Mouse (Mus musculus): Measurements from ENCODE around the gene Thy1. TPM values are rescaled to one million over a fixed set of nuclear protein-coding genes. Genes with fewer than 3 reads are reported as not detected.

Gene Thy1
- polyA plus RNA-seq, 3 experiments from 2014 or later, result 179 to 228 (median 209) TPM

DNA sequence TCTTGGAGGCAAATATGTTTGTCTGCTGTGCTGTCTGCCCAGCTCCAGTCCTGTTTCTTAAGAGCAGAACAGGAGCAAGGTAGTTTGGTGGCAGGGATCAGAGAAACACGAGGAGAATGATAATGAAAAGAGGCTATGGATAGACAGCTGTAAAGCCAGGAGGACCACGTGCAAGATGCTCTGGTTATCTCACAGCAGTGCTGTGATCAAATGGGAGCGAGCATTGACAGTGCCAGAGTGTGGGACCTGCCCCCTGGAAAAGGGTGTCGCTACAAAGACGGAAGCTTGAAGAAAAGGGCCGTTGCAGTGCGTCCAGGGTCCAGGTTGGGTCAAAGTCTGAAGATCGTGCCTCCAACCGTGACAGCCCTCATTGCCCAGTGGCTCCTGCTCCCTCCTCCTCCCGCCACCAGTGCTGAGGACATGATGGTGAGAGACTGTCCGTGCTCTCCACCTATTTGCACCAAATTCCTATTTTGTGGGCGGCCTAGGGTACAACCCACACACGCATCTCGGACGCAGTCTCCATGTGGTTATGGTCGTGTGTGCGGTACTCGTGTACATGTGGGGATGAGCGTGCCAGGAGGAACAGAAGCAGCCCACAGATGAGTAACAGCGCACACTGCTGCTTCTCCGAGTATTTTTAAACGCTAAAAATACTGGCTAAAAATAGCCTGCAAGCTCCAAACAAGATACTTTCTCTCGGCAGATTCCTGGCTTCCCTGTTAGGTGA, 40.4 kb downstream of the Thy1 start:
- no peak for ATAC-seq

DNA sequence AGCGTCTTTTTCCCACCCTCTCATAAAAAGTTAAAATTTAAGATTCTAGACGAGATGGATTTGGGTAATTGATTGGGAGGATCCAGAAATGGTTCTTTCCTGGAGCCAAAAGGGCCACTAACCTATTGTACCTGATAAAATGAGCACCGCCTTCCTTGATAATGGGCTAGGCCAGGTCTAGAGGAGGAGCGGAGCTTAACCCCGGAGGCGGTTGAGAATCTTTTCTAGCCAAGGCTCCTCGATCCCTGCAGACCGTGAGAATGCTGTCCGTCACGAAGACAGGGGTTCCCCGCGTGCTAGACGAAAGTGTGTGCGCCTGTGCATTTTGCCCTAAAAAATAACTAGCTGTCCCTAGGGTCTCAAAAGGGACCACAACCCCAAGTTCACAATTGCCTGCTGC, 41.1 kb downstream of the Thy1 start:
- peak; percentile 17 for ATAC-seq

DNA sequence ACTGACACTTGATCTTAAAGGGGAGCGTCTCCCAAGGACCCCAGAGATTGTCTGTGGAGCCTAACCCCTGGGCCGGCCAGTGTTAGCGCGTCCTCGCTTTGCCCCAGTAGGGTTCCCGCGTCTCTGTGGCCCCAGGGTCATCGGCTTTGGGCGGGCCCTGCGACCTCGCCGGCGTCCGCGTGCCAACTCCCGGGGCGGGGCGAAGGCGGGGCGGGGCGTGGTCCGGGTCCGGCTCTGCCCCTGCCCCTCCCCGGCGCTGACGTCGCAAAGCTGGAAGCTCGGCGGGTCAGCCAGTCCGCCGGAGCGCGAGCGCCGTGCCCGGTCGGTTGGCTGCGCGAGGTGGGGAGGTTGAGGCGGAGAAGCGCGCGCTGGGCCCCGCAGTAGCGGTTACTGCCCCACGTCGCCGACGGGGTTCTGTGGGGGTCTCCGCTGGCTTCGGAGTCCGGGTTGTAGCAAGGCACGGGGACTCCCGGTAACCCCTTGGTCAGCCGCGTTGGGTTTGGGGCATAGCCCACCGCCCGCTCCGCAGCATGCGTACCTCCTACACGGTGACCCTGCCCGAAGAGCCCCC, 41.6 kb downstream of the Thy1 start:
- peak; percentile 14 for ATAC-seq

DNA sequence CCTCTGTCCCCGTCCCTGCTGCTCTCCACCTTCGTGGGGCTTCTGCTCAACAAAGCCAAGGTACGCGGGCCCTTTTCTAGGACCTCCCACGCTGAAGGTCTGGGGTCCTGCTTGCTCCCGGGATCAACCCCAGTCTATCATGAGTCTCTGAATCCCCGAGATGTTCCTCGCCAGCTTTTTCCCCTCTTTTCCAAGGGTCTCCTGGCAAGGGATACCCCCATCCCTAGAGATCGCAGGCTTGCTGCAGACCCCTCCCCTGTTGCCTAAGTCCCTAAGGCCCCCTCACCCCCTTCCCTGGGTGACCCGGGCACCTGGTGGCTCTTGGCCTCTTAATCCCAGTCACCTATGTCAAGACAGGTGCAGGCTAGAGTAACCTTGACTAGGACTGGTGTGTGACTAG, 42.1 kb downstream of the Thy1 start:
- ATAC-seq, result no peak

DNA sequence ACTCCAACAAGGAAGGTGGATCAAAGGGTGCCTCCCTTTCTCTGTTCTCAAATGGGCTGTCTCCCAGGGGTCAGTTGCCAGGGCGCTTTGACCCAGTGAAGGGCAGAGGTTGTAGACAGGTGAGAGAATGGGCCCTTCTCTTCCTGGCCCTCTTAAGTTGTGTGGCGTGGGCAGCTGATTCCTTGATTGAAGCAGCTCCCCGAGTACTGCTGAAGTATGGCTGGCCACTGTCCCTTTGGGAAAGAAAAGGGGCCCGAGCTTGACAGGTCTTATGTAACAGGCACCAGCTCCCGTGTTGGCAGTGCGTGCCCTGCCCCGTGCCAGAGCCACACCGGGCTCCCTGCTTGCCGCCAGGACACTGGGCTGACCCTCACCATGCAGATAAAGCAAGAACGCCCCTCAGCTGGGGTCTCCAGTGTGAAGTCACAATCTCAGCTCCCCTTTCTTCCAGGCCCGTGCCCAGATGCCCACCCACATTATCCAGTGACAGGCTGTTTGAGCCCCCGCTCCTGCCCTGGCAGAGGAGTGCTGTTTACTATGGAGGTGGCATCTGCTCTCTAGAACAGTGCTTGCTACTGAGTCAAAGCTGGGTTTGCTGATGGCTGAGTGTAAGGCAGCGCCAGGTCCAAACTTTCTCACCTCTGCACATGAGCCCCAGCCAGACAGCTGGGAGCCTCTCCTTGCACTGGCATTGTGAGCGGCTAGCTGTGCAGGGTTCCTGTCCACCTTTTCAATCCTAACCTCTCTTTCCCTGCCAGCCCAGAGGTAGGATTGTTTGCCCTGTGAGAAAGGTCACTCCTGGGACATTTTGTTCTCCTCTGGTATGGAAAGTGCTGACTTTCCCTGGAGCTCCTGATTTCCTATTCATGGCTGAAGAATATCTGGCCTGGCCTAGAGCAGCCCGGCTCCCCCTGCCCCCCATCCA, 42.8 kb downstream of the Thy1 start:
- ATAC-seq, result no peak

DNA sequence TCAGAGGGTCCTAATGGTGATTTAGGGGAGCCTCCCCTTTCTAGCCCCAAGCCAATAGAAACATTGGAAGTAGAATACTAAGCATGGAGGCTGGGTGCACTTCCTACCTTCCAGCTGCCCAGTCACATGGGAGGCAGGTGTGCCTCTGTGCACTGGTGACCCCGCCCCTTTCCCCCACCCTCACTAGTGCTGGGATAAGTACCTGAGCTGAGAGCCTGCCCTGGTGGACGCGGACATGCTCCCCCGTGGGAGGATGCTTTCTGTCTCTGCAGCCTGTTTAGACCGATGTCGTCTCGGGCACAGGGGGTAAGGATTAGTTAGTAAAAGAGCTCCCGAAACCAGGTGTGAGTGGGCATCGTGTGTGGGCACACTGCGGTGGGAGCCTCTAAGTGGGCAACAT, 43.8 kb downstream of the Thy1 start:
- no peak for ATAC-seq

DNA sequence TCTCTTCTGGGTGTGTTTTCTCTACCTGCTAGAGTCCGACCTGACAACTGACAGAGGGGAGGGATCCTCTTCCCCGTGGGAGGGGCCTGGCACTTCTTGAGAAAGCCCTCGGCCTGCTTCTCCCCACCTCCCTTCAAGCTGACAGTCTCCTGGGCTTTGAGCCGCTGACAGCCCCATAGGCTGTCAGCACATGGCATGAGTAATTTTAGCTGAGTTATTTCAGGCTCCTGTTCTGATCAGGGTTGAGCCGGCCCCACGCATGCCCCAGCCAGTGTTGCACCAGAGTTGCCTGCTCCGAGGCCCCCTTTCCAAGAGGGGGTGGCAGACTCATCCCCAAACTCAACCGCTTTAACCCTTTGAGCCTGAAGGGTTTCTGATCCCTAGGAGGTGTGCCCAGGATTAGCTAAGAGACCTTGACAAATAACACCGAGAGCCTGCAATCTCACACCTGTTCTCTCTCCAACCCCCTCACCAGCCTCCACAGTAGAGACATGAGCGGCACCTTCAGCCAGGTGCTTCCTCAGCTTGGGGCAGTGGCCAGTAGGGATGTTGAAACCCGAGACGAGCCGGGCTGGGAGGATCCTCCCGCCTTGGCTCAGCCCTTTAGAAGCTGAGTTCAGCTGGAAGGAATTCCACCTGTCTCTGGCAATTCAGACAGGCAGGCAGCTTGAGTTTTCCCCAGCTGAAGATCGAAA, 44.7 kb downstream of the Thy1 start:
- no peak for ATAC-seq

DNA sequence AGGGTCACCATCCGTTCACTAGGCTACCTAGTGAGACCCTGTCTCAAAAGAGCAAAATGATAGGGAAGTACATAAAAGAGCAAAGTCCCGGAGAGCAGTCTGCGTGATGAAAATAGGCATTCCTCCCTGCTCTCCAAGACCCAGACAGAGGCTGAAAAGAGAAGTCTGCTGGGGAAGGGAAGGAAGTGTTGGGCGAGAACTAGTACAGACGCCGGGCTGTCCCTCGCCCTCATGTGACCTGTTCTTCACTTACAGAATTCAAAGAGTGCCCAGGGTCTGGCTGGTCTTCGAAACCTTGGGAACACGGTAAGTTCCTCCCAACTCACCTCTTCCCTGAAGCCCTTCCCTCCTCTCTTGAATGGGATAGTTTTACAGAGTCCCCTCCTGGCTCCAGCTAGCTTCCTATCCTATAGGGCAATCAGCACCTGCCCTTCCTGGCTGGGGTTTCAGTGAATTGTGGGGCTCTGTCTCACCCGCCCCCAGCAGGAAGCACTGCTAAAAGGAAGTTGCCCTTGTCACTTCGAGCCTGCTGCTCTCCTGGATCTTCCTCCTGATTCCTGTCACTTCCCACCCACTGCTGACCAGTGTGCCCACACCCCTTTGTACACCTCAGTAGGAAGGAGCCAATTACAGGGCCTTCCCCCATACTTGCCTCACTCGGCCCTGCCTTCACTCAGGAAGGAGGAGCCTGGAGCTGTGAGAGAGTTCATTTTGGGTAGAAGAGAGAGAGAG, 45.9 kb downstream of the Thy1 start:
- no peak for ATAC-seq

DNA sequence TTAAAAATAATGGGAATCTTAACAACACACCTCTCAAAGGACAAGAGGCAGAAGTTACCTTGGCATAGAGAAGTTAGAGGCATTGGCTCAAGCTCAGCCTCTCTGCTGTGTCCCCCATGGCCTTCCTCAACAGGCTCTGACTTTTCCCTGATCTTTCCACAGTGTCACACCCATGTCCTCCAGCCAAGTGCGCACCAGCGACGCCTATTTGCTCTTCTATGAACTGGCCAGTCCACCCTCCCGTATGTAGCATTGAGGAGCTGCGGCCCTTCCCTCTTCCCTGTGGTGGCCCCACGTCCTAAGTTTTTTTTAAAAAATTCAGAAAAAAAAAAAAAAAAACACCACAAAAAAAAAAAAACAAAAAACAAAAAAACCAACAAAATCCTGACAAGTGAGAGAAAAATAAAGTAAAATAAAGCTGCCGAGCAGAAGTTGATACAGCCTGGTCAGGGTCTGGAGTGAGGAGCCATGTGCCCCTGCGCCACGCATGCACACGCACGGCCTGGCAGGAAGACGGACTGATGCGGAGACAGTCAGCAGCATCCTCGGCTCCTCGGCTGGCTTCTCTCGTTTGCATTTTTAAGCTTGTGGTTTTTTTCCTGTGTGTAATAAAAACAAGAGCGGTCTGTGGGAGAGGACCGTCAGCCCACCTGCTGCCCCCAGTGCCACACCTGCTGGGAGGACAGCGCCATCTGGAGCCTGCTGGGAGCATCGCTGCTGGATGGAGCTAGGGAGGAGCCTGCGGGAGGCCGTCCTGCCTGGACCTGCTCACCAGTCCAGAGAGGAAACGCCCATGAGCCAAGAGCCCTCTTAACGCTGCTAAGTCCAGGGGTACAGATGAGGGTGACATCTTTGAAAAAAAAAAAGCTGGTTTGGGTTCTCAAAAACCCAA, 50.7 kb downstream of the Thy1 start:
- no peak for ATAC-seq

DNA sequence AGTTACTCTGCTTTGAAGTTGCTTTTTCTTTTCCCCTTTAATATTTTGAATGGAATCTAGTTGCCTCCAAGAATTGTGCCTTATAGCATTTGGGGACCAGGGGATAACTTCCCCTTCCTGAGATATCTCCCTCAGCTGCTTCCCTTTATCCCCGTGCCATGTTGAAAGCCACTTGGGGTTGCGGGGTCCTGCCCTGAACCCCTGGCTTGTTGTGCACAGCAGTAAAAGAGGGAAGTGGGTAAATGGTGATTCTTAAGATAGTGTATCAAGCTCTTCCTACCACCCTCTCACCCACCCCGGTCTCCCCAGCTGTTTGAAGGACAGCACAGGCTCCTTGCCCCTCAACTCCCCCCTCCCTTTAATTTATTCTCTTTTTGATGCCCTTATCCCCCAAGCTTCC, 51.6 kb downstream of the Thy1 start:
- ATAC-seq, result no peak

DNA sequence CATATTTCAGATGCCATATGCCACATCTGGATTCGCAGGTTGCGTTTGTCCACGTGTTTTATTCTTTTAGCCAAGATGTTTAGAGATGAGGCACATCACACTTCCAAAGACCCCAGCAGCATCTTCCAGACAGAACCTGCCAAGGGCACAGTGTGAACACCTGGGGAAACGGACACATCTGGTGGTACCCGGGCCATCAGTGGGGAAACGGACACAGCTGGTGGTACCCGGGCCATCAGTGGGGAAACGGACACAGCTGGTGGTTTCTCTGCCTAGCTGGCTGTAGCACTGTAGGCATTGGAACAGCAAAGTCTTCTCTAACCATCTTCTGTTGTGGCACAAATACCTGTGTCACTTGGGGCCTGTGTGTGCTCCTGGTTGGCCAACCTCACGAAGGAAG, 52.6 kb downstream of the Thy1 start:
- ATAC-seq, result no peak

DNA sequence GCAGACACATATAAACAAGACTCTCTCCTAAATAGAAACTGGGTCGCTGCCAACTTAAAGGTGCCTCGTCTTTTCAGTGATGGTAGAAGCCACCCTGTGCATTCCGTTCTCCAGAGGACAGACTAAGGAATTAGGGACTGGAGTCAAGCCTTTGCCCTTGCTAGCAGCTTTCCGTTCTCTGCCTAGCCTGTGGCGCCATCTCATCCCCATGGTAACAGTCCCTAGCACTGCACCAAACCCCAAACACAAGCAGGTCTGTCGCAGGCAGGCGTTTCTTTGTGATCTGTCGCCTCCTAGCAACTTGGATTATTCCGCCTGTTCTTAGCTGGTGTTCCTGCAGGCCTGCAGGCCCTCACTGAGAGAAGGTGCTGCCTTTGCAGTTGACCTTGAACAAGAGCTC, 53.4 kb downstream of the Thy1 start:
- ATAC-seq, result no peak

Other genes with a start within 250 kb of the Thy1 start
- 1 to 10 TPM in 2 of 3 experiments, under 1 TPM in 1; 0.53 to 5.0 (median 2.2) TPM for gene Usp2, start 23.6 kb downstream of the Thy1 start, polyA plus RNA-seq (2017; shearing (Covaris generic))
- not detected for gene Mfrp, start 58.3 kb downstream of the Thy1 start, polyA plus RNA-seq (2017; shearing (Covaris generic))
- gene C1qtnf5, start 63.9 kb downstream of the Thy1 start, polyA plus RNA-seq (2017; shearing (Covaris generic)), result not detected
- not detected for gene Gm49380, start 70.1 kb downstream of the Thy1 start, polyA plus RNA-seq (2017; shearing (Covaris generic))
- gene Rnf26, start 70.1 kb downstream of the Thy1 start, polyA plus RNA-seq (2017; shearing (Covaris generic)), result 1 to 10 TPM; 3.9 to 8.2 (median 6.0) TPM
- gene Mcam, start 91.1 kb downstream of the Thy1 start, polyA plus RNA-seq (2017; shearing (Covaris generic)), result under 1 TPM in 1 of 3 experiments, not detected in 2; 0.69 TPM
- gene Cbl, start 190.7 kb downstream of the Thy1 start, polyA plus RNA-seq (2017; shearing (Covaris generic)), result 10 to 100 TPM; 17.9 to 31.2 (median 19.8) TPM
- gene Ccdc153, start 197.3 kb downstream of the Thy1 start, polyA plus RNA-seq (2017; shearing (Covaris generic)), result not detected
- under 1 TPM in 1 of 3 experiments, not detected in 2; 0.15 TPM for gene Pdzd3, start 208.1 kb downstream of the Thy1 start, polyA plus RNA-seq (2017; shearing (Covaris generic))
- 10 to 100 TPM in 1 of 3 experiments, 1 to 10 TPM in 2; 3.3 to 10.7 (median 4.1) TPM for gene Nlrx1, start 225.2 kb downstream of the Thy1 start, polyA plus RNA-seq (2017; shearing (Covaris generic))
- gene Abcg4, start 245.2 kb downstream of the Thy1 start, polyA plus RNA-seq (2017; shearing (Covaris generic)), result not detected

Data from inflammation-experienced regulatory T-cells, adult 6 months (primary cell).